Mouse (Mus musculus) retina, postnatal 1 day (tissue): ENCODE results near the gene Ndc1.
A peak's percentile ranks its signal among the peaks of the same experiment; 100 is the strongest.

Source experiments
- DNase-seq: peaks from one replicate; pipeline ENCODE4 v3.0.0-alpha.2; 2012

The Ndc1 gene

DNA sequence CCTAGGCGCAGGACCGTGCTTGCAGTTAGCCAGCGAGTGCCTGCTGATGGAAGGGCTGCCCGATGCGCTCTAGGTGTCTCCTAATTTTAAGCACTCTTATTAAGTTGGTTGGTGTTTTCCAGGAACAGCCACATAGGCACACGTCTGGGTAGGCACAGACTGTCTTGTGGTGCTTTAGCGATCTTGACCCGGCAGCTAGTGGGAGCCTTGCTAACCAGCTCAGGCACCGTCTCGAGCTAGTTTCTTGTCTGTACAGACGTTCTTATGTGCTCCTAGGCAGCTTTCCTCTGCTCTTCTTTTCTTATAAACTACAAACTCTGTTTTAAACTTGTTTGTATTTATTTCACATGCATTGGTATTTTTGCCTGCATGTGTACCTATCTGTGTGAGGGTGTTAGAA is 76.0 kb downstream of the Ndc1 start:
- DNase-seq, result no peak

DNA sequence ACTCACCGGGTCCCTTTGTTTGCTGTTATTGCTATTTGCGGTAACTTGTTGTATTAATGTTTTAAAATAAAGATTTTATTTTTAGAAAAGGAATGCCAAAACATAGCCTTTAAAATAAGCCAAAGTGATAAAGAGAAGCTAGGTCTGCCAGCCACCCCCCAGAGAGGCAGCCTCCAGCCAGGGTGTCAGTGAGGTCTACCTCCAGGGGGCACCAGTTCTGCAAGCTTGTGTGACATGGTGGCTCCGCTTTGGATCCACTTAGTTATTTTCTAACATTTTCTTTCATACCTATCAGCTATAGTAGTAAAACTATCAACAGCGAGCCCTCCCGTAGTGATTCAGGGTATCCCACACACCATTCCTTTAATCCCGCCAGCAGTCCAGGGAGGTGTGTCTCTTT is 80.9 kb downstream of the Ndc1 start:
- no peak for DNase-seq

DNA sequence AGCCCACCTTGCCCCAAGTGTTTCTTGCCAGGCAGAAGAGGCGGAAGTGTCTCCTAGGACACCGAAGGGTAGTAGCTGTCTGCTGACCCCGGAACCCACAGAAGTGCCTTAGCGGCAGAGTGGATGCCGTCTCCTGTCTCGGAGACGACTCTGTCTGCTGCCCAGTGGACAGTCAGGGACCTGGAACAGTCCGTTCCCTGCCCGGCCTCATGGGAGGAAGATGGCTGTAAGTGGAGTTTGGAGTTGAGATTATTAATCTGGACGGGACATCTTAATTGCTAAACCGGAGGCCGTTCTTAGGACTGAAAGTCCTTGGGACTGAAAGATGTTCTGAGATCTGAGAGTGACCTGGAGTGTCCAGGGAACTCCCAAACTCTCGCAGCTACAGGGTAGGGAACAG is 81.9 kb downstream of the Ndc1 start:
- no peak for DNase-seq

DNA sequence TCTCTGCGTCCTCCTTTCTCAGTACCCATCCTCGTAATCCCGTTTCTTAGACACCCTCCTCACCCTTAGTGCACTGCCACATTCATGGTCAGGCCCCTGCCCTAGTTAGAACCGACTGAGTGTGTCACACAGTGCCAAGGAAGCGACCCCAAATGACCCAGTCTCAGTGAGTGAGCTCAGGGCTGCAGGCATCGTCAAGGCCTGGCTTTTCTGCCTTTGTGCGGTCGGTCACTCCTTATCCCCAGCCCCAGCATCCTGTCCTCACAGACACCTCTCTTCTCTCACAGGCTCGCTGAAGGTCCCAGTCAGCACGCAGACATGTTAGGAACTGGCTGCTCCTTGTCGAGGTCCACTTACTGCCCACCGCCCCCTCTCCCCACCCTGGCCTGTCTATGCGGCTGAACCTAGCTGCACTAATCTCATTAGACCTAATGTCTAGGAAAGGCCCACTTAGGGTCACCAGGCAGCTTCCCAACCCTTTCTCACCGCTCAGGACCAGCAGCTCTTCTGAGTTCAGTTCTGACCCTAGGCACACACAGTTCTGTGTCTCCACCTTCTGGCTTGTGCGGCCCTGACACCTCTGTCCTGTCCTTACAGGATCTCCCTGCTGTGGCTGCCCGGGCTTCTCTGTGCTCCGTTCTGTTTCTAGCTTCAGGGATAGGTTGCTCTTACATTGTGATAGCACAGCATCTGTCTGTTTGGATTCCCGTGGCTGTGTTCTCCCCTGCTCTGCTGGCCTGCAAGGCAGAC is 84.9 kb downstream of the Ndc1 start:
- peak; percentile 57 for DNase-seq

DNA sequence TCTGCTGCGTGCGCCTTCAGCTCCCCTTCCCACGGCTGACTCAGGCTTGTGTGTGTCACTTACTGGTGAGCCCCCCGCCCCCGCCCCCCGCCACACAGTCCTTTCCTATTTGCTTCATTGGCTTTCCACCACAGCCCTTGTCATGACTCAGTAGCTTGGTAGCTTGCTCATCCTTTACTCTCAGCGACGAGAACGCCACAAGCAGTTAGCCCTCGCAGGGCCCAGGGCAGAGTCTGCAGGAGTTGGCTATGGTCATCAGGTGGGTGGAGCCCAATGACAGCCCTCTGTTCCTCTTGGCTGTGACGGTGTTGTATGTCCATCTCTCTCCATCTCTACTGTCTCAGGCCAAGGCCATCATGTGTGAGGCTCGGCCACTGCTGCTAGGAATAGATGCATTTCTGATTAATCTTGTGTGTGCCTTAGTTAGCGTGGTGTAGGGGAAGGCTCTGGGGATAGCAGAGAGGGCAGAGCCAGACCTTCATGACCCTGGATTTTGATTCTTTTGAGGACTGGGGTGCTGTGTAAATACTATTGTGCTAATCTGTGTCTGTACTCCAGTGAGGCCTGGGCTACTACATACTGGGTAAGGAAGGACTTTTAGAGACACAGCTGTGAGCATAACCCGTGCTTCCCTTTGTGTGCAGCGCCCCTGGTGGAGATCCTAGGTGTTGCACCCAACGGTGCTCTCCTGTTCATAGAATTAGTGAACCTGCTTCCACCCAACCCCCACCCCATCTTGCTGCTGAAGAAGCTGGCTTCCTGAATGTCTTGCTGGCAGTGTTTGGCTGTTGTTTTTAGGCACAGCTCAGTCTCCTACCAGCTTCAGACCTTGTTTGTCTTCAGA is 85.8 kb downstream of the Ndc1 start:
- peak; percentile 92 for DNase-seq

DNA sequence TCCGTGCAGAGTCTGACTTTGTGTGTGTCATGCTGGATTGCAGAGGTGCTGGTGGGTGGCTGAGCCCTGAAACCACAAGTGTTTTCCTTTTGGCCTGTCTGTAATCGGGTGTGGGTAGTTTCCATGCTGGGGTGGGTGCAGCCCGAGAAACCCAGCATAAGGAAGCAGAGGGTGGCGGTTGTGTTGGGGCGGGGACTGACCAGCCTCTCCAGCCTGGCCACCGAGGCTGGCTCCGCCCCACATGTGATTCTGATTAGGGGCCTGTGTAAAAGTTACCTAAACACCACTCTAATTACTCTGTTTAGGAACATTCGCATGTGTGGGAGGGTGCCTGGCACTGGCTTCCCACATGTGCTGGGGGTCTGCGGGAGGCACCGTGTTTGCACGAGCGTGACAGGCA is 90.0 kb downstream of the Ndc1 start:
- DNase-seq, result no peak

DNA sequence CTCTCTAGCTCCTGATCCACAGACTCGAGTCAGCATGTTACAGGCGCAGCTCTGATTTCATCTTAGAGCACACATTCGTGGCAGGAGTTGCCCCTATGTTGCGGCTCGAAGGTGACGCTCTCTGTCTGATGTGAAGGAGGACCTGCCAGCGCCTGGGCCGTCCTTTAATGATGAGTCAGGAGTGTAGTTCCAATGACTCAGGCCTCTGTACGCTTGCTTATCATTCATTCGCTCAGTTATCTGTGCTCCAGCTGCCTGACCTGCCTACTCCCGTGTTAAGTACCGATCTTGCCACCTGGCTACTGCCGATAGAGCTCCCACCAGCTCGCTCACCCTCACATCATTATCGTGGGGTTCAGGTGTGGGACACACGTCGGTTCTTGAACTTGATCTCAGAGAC is 91.3 kb downstream of the Ndc1 start:
- DNase-seq, result no peak

DNA sequence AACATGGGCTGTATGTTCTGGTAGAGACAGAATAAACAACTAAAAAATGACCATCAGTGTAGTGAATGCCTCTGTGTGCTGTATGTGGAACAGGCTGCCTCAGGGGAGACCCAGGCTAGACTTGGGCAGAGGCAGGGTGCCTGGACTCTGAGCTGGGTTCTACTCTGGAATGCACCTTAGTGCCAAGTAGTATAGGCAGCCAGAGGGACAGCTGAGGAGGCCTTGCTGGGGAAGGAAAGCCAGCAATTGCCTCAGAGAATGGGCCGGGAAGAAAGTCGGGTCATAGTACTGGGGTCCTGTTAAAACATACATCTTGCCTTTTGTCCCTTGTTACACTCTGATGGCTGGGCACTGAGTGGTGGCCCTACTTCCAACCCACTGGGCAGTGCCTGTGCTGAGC is 91.9 kb downstream of the Ndc1 start:
- no peak for DNase-seq

DNA sequence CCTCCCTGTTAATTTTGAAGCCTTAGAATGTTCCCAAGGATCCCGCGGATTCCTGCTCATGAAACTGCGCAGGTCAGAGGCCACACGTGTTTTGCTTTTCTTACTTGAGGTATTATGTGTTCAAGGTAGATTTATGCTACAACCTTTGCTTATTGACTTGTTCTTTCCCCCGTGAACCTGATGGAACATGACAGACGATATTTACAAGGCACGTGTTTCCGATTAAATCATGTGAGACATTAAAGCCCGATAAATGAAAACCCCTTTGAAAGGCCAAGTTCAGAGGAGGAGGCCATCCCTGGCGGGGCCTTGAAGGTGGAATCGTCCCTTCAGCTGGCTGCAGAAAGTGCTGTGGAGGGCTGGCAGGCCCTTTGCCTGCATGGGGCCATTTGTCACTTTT is 92.9 kb downstream of the Ndc1 start:
- no peak for DNase-seq
